In genomic region chr3:34314798-34315197, GRCm38 (mm10) we compare ENCODE assay signal across 20 mouse cellular contexts.
"Had no signal": no experiment of that assay in that cellular context is flagged by ENCODE, and none has a peak within 500 bp of the region (broad histone marks: within the 10 kb centered on the region; RNA-seq: fewer than 3 reads in every experiment).

No protein-coding gene starts in this region.

- H3K9ac ChIP-seq: limb, embryonic 13.5 days; liver, embryonic 12.5 days; liver, embryonic 15.5 days; lung, embryonic 15.5 days had no signal

- H3K4me1 ChIP-seq: limb, embryonic 13.5 days; liver, embryonic 12.5 days; liver, embryonic 15.5 days; lung, embryonic 15.5 days; megakaryocyte, embryonic 14.5 days had no signal

- ATAC-seq: liver, embryonic 12.5 days had no signal

- H3K9me3 ChIP-seq: limb, embryonic 10.5 days; limb, embryonic 13.5 days; liver, embryonic 12.5 days; liver, embryonic 15.5 days; lung, embryonic 15.5 days; midbrain, embryonic 10.5 days had no signal

- H3K4me2 ChIP-seq: limb, embryonic 13.5 days; liver, embryonic 12.5 days; liver, embryonic 15.5 days; lung, embryonic 15.5 days had no signal

- H3K36me3 ChIP-seq: limb, embryonic 10.5 days; limb, embryonic 13.5 days; liver, embryonic 12.5 days; liver, embryonic 15.5 days; lung, embryonic 15.5 days; midbrain, embryonic 10.5 days had no signal

- DNase-seq: kidney, adult 9 months; kidney, postnatal 14 days; kidney, postnatal 4 days; layer of hippocampus, adult 9-11 months; liver; lung, adult 18-20 months; lung, postnatal 10 days; lung, postnatal 36 days; right cerebral cortex, postnatal 25 days; spleen, adult 18-20 months; thymus, adult 18-20 months; thymus, postnatal 36 days had no signal

- H3K27me3 ChIP-seq: liver, embryonic 12.5 days; liver, embryonic 15.5 days; lung, embryonic 15.5 days; megakaryocyte, embryonic 14.5 days had no signal

- H3K27ac ChIP-seq: layer of hippocampus, adult 2 months; limb, embryonic 10.5 days; limb, embryonic 13.5 days; liver, embryonic 12.5 days; liver, embryonic 15.5 days; lung, embryonic 15.5 days; midbrain, embryonic 10.5 days had no signal

- H3K4me3 ChIP-seq: layer of hippocampus, adult 2 months; limb, embryonic 10.5 days; limb, embryonic 13.5 days; liver, embryonic 12.5 days; liver, embryonic 15.5 days; lung, embryonic 15.5 days; megakaryocyte, embryonic 14.5 days; midbrain, embryonic 10.5 days had no signal
